Mouse (Mus musculus): ENCODE measurements around the gene Gm5891. TPM values are rescaled to one million over a fixed set of nuclear protein-coding genes. Genes with fewer than 3 reads are reported as not detected.
"Not testable (repeated sequence)": the region's sequence is repeated elsewhere in the genome, so short reads cannot be mapped to it uniquely, and the experiment has no call there.

The Gm5891 gene
- total RNA-seq (2014; fragmentation: Nextera tagmentation) (not detected in 2 replicates), total RNA-seq (2017) (0.12 and 0.16 TPM in 2 replicates), polyA plus RNA-seq (2012) (not detected in 2 replicates)

GRCm38 (mm10) chr7:21921191-21921590 lies at the start of gene Gm5891:
Gene Gm5891 (minus strand): TSS chr7:21921291.
- H3K4me3 ChIP-seq (ENCODE audit: low read depth, low read length); DNase-seq (ENCODE audit: low spot score); H3K9me3 ChIP-seq (replicated peaks); ATAC-seq (ENCODE audit: extremely low read depth, insufficient number of reproducible peaks, low FRiP score, poor library complexity, severe bottlenecking); H3K4me1 ChIP-seq (ENCODE audit: insufficient read depth, low read depth, low read length); H3K27me3 ChIP-seq (ENCODE audit: insufficient read depth, low read length); H3K36me3 ChIP-seq (replicated peaks): not testable (repeated sequence)

Other genes with a start within 250 kb of the Gm5891 start
- gene Gm4175, start 159.8 kb downstream of the Gm5891 start, total RNA-seq (2014; fragmentation: Nextera tagmentation): not detected in 2 replicates
- not detected in 2 replicates for gene Gm4175, start 159.8 kb downstream of the Gm5891 start, total RNA-seq (2017)
- gene Gm4175, start 159.8 kb downstream of the Gm5891 start, polyA plus RNA-seq (2012): not detected in 2 replicates
- not detected in 2 replicates for gene Gm4177, start 124.6 kb downstream of the Gm5891 start, total RNA-seq (2014; fragmentation: Nextera tagmentation)
- gene Gm4177, start 124.6 kb downstream of the Gm5891 start, total RNA-seq (2017): 0.17 TPM in 1 of 2 replicates, not detected in the other
- gene Gm4177, start 124.6 kb downstream of the Gm5891 start, polyA plus RNA-seq (2012): not detected in 2 replicates
- not detected in 2 replicates for gene Vmn1r135, start 88.9 kb downstream of the Gm5891 start, total RNA-seq (2014; fragmentation: Nextera tagmentation)
- 0.16 TPM in 1 of 2 replicates, not detected in the other for gene Vmn1r135, start 88.9 kb downstream of the Gm5891 start, total RNA-seq (2017)
- gene Vmn1r135, start 88.9 kb downstream of the Gm5891 start, polyA plus RNA-seq (2012): not detected in 2 replicates
- not detected in 2 replicates for gene Gm5725, start 77.0 kb downstream of the Gm5891 start, total RNA-seq (2014; fragmentation: Nextera tagmentation)
- not detected in 2 replicates for gene Gm5725, start 77.0 kb downstream of the Gm5891 start, total RNA-seq (2017)
- gene Gm5725, start 77.0 kb downstream of the Gm5891 start, polyA plus RNA-seq (2012): not detected in 2 replicates
- not detected in 2 replicates for gene Vmn1r137, start 73.3 kb upstream of the Gm5891 start, total RNA-seq (2014; fragmentation: Nextera tagmentation)
- gene Vmn1r137, start 73.3 kb upstream of the Gm5891 start, total RNA-seq (2017): not detected in 2 replicates
- gene Vmn1r137, start 73.3 kb upstream of the Gm5891 start, polyA plus RNA-seq (2012): not detected in 2 replicates
- gene Vmn1r138, start 107.6 kb upstream of the Gm5891 start, total RNA-seq (2014; fragmentation: Nextera tagmentation): not detected in 2 replicates
- not detected in 2 replicates for gene Vmn1r138, start 107.6 kb upstream of the Gm5891 start, total RNA-seq (2017)
- gene Vmn1r138, start 107.6 kb upstream of the Gm5891 start, polyA plus RNA-seq (2012): not detected in 2 replicates
- not detected in 2 replicates for gene Gm6176, start 135.0 kb upstream of the Gm5891 start, total RNA-seq (2014; fragmentation: Nextera tagmentation)
- gene Gm6176, start 135.0 kb upstream of the Gm5891 start, total RNA-seq (2017): not detected in 2 replicates
- gene Gm6176, start 135.0 kb upstream of the Gm5891 start, polyA plus RNA-seq (2012): not detected in 2 replicates
- not detected in 2 replicates for gene Vmn1r139, start 147.8 kb upstream of the Gm5891 start, total RNA-seq (2014; fragmentation: Nextera tagmentation)
- gene Vmn1r139, start 147.8 kb upstream of the Gm5891 start, total RNA-seq (2017): not detected in 2 replicates
- not detected in 2 replicates for gene Vmn1r139, start 147.8 kb upstream of the Gm5891 start, polyA plus RNA-seq (2012)
- gene Gm16451, start 197.0 kb upstream of the Gm5891 start, total RNA-seq (2014; fragmentation: Nextera tagmentation): not detected in 2 replicates
- gene Gm16451, start 197.0 kb upstream of the Gm5891 start, total RNA-seq (2017): 0.27 TPM in 1 of 2 replicates, not detected in the other
- not detected in 2 replicates for gene Gm16451, start 197.0 kb upstream of the Gm5891 start, polyA plus RNA-seq (2012)
- gene Gm10666, start 213.4 kb upstream of the Gm5891 start, total RNA-seq (2014; fragmentation: Nextera tagmentation): not detected in 2 replicates
- not detected in 2 replicates for gene Gm10666, start 213.4 kb upstream of the Gm5891 start, total RNA-seq (2017)
- gene Gm10666, start 213.4 kb upstream of the Gm5891 start, polyA plus RNA-seq (2012): not detected in 2 replicates
- gene Vmn1r142, start 242.7 kb upstream of the Gm5891 start, total RNA-seq (2014; fragmentation: Nextera tagmentation): not detected in 2 replicates
- not detected in 2 replicates for gene Vmn1r142, start 242.7 kb upstream of the Gm5891 start, total RNA-seq (2017)
- not detected in 2 replicates for gene Vmn1r142, start 242.7 kb upstream of the Gm5891 start, polyA plus RNA-seq (2012)